Mouse (Mus musculus) liver, embryonic 11.5 days (tissue): ENCODE results near the gene Wscd2. TPM values are rescaled to one million over a fixed set of nuclear protein-coding genes. Genes with fewer than 3 reads are reported as not detected.

Source experiments
- ATAC-seq: fragments of 200-750 bp; cut with Nextera tagmentation; replicated peaks from 2 replicates; pipeline ENCODE4 v1.8.0; 2017; ENCODE audit warnings: moderate number of reproducible peaks, mild to moderate bottlenecking, moderate TSS enrichment, moderate library complexity; ENCODE audit not compliant: low FRiP score
- DNase-seq: peaks from one replicate; pipeline ENCODE4 v3.0.0-alpha.2; 2017; ENCODE audit warnings: low spot score
- H3K27ac ChIP-seq: fragments of 300-500 bp; sonication (generic); 2 replicates; pipeline ENCODE4 v1.5.1; 2014; ENCODE audit warnings: mild to moderate bottlenecking, low read depth, low read length, control low read depth
- H3K27me3 ChIP-seq: fragments of 300-500 bp; sonication (generic); replicated peaks from 2 replicates; pipeline ENCODE4 v1.6.1; 2014; ENCODE audit warnings: low read length, mixed read lengths; ENCODE audit not compliant: control insufficient read depth, insufficient read depth
- H3K36me3 ChIP-seq: fragments of 300-500 bp; sonication (generic); 2 replicates; pipeline ENCODE4 v1.6.1; 2014; ENCODE audit warnings: mild to moderate bottlenecking, low read length, moderate library complexity, mixed read lengths; ENCODE audit not compliant: control insufficient read depth, insufficient read depth
- H3K4me1 ChIP-seq: fragments of 300-500 bp; sonication (generic); replicated peaks from 2 replicates; pipeline ENCODE4 v1.6.1; 2014; ENCODE audit warnings: low read length, mixed read lengths; ENCODE audit not compliant: control insufficient read depth, insufficient read depth
- H3K4me2 ChIP-seq: fragments of 300-500 bp; sonication (generic); 2 replicates; pipeline ENCODE4 v1.6.1; 2014; ENCODE audit warnings: mild to moderate bottlenecking, control low read depth, moderate library complexity
- H3K4me3 ChIP-seq: fragments of 300-500 bp; sonication (generic); 2 replicates; pipeline ENCODE4 v1.5.1; 2014; ENCODE audit warnings: low read depth, low read length, control low read depth
- H3K9ac ChIP-seq: fragments of 300-500 bp; sonication (generic); 2 replicates; pipeline ENCODE4 v1.6.1; 2014; ENCODE audit warnings: low read depth, low read length, control low read depth
- H3K9me3 ChIP-seq: fragments of 300-500 bp; sonication (generic); 2 replicates; pipeline ENCODE4 v1.6.1; 2016; ENCODE audit warnings: low read length, inconsistent platforms, mixed read lengths; ENCODE audit not compliant: control insufficient read depth
- WGBS: fragments of 180-500 bp; shearing (Covaris S2); extraction: QIAGEN DNeasy Blood & Tissue Kit; methylation state at CpG from one replicate; pipeline ENCODE4 v1.1.7; 2014; 5-methylcytosine and 5-hydroxymethylcytosine counted together
- polyA plus RNA-seq: library from polyadenylated mRNA; unstranded; fragments of >200 nt; fragmentation: Nextera tagmentation; extraction: Ambion mirVana; gene quantifications from 2 replicates; pipeline ENCODE4 v1.2.1, GENCODE M21; 2014

The Wscd2 gene
- polyA plus RNA-seq, 1 experiment from 2014 or later, result 0.45 TPM

- Histone ChIP-seq H3K4me3 (no peak overlapping the region), H3K4me2 (no peak overlapping the region), H3K9ac (no peak overlapping the region), H3K27me3 (peaks cover 15% of the 10 kb centered on the region), H3K4me1 (no peaks in the 10 kb centered on the region), H3K27ac (no peak overlapping the region), H3K9me3 (no peaks in the 10 kb centered on the region), H3K36me3 (no peaks in the 10 kb centered on the region)
- DNase-seq (no peak), ATAC-seq (no peak)
- 79% methylated on average over 7 of the region's 7 CpGs for WGBS
Observed at GRCm38 (mm10) chr5:113459942-113460341, 30.2 kb upstream of the Wscd2 start.

GRCm38 (mm10) chr5:113461582-113461981 lies 28.6 kb upstream of the Wscd2 start:
- peaks cover 15% of the 10 kb centered on the region for H3K27me3 ChIP-seq
- H3K27ac ChIP-seq, result no peak overlapping the region
- ATAC-seq (no peak), DNase-seq (no peak)
- WGBS, result 18% methylated on average over 16 of the region's 16 CpGs
- no peaks in the 10 kb centered on the region for H3K9me3 ChIP-seq
- no peaks in the 10 kb centered on the region for H3K4me1 ChIP-seq
- no peak overlapping the region for H3K4me3 ChIP-seq
- no peak overlapping the region for H3K4me2 ChIP-seq
- no peak overlapping the region for H3K9ac ChIP-seq
- H3K36me3 ChIP-seq, result no peaks in the 10 kb centered on the region

DNA sequence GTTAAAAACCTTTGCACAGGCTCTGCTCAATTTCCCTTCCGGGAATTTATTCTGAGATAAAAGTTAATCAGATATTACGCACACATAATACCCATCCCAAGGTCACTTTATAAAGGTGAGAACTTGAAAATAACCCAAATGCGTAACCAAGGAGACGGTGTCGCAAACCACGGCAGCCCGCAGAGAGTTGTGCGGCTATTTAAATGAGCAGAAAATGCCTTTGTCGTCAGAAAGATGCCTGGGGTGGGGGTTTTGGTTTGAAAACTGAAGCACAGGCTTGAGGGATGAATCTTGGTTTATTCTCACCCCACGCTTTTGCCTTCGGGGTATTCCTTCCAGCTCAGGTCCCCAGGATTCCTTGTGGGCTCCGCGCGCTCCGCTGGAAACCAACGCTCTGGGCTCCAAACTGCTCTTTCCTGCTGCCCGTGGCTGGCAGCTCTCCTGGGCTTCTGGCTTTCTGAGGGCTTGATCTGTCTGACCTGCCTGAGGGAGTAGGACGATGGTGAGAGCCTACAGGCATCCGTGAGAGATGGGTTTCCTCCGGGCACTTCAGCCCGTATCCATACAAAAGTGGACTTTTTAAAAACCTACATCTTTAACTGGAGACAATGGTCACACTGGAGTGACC lies 28.0 kb upstream of the Wscd2 start:
- Histone ChIP-seq H3K27ac (no peak overlapping the region), H3K4me2 (no peak overlapping the region), H3K36me3 (no peaks in the 10 kb centered on the region), H3K27me3 (peaks cover 15% of the 10 kb centered on the region), H3K4me1 (no peaks in the 10 kb centered on the region), H3K9ac (no peak overlapping the region), H3K9me3 (no peaks in the 10 kb centered on the region), H3K4me3 (no peak overlapping the region)
- no peak for DNase-seq
- 36% methylated on average over 21 of the region's 21 CpGs for WGBS
- ATAC-seq, result no peak

DNA sequence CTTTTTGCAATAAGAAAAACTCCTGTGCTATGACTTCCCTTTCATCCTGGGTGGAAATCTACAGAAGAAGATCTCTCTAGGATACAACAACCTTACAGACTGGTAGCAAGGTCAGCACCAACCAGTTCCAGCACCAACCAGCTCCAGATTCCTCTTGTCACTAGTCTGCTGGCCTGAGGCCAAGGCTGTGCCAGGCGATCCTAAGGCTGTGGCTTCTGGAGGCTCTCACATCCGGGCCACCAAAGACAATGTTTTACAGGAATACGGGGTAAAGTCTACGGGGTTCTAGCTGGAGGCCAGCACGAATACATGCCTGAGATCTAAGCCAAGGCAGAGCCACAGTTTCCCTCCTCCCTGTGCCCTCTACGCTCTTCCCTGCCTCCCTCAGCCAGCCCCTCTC lies 25.4 kb upstream of the Wscd2 start:
- Histone ChIP-seq H3K27me3 (peaks cover 15% of the 10 kb centered on the region), H3K9ac (no peak overlapping the region), H3K4me2 (no peak overlapping the region), H3K27ac (no peak overlapping the region), H3K4me1 (no peaks in the 10 kb centered on the region), H3K9me3 (no peaks in the 10 kb centered on the region), H3K36me3 (no peaks in the 10 kb centered on the region), H3K4me3 (no peak overlapping the region)
- WGBS, result 81% methylated on average over 6 of the region's 6 CpGs
- DNase-seq (no peak), ATAC-seq (no peak)

- H3K27me3 ChIP-seq, result peaks cover 14% of the 10 kb centered on the region
- DNase-seq (no peak), ATAC-seq (no peak)
- no peak overlapping the region for H3K27ac ChIP-seq
- no peaks in the 10 kb centered on the region for H3K36me3 ChIP-seq
- 54% methylated on average over 6 of the region's 6 CpGs for WGBS
- H3K4me1 ChIP-seq, result no peaks in the 10 kb centered on the region
- H3K9me3 ChIP-seq, result no peaks in the 10 kb centered on the region
- H3K4me2 ChIP-seq, result no peak overlapping the region
- H3K4me3 ChIP-seq, result no peak overlapping the region
- H3K9ac ChIP-seq, result no peak overlapping the region
Observed at GRCm38 (mm10) chr5:113466536-113466935, 23.6 kb upstream of the Wscd2 start.

- ATAC-seq (no peak), DNase-seq (no peak)
- H3K4me2 ChIP-seq, result no peak overlapping the region
- H3K4me3 ChIP-seq, result no peak overlapping the region
- H3K9ac ChIP-seq, result no peak overlapping the region
- WGBS, result 41% methylated on average over 4 of the region's 4 CpGs
- H3K4me1 ChIP-seq, result no peaks in the 10 kb centered on the region
- no peaks in the 10 kb centered on the region for H3K9me3 ChIP-seq
- H3K36me3 ChIP-seq, result no peaks in the 10 kb centered on the region
- no peak overlapping the region for H3K27ac ChIP-seq
- peaks cover 10% of the 10 kb centered on the region for H3K27me3 ChIP-seq
Observed at GRCm38 (mm10) chr5:113467072-113467471, 23.1 kb upstream of the Wscd2 start.

GRCm38 (mm10) chr5:113467765-113468164 lies 22.4 kb upstream of the Wscd2 start:
- Histone ChIP-seq H3K9ac (no peak overlapping the region), H3K4me1 (no peaks in the 10 kb centered on the region), H3K4me3 (no peak overlapping the region), H3K27me3 (peaks cover 3% of the 10 kb centered on the region), H3K9me3 (no peaks in the 10 kb centered on the region), H3K36me3 (no peaks in the 10 kb centered on the region), H3K27ac (no peak overlapping the region), H3K4me2 (no peak overlapping the region)
- no peak for ATAC-seq
- no peak for DNase-seq
- under 1% methylated on average over 8 of the region's 8 CpGs for whole genome bisulfite sequencing

GRCm38 (mm10) chr5:113468625-113469024 lies 21.5 kb upstream of the Wscd2 start:
- Histone ChIP-seq H3K9me3 (no peaks in the 10 kb centered on the region), H3K4me1 (no peaks in the 10 kb centered on the region), H3K4me2 (no peak overlapping the region), H3K36me3 (no peaks in the 10 kb centered on the region), H3K9ac (no peak overlapping the region), H3K4me3 (no peak overlapping the region), H3K27me3 (no peaks in the 10 kb centered on the region; the same call in 1 of the 2 replicates), H3K27ac (no peak overlapping the region)
- WGBS, result 67% methylated on average over 5 of the region's 5 CpGs
- DNase-seq (no peak), ATAC-seq (no peak)

DNA sequence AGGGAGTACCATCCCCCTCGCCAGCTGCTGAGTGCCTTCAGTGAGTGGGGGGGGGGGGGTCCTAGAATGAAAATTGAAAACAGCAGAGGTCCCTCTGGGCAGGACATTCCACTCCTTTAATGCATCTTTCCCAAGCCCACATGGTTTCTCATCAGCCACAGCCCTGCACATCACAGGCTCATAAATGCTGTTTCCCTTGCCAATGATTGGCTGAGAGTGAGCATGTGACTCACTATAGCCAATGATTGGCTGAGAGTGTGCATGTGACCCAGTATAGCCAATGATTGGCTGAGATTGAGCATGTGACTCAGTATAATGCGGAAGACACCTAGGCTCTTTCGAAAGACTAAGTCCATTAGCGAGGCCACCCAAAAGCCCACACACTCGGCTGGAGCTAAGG lies 20.9 kb upstream of the Wscd2 start:
- H3K9me3 ChIP-seq, result no peaks in the 10 kb centered on the region
- no peak overlapping the region for H3K4me3 ChIP-seq
- H3K36me3 ChIP-seq, result no peaks in the 10 kb centered on the region
- H3K4me1 ChIP-seq, result no peaks in the 10 kb centered on the region
- DNase-seq (no peak), ATAC-seq (no peak)
- H3K4me2 ChIP-seq, result no peak overlapping the region
- 87% methylated on average over 5 of the region's 5 CpGs for WGBS
- no peaks in the 10 kb centered on the region; the same call in 1 of the 2 replicates for H3K27me3 ChIP-seq
- H3K9ac ChIP-seq, result no peak overlapping the region
- H3K27ac ChIP-seq, result no peak overlapping the region
